Mouse (Mus musculus) MN1 (cell line): Measurements from ENCODE around the gene Btaf1.

Experiments used
- DNase-seq: peaks from one replicate; pipeline ENCODE4 v3.0.0-alpha.2; 2016; ENCODE audit warnings: low spot score

The Btaf1 gene

DNA sequence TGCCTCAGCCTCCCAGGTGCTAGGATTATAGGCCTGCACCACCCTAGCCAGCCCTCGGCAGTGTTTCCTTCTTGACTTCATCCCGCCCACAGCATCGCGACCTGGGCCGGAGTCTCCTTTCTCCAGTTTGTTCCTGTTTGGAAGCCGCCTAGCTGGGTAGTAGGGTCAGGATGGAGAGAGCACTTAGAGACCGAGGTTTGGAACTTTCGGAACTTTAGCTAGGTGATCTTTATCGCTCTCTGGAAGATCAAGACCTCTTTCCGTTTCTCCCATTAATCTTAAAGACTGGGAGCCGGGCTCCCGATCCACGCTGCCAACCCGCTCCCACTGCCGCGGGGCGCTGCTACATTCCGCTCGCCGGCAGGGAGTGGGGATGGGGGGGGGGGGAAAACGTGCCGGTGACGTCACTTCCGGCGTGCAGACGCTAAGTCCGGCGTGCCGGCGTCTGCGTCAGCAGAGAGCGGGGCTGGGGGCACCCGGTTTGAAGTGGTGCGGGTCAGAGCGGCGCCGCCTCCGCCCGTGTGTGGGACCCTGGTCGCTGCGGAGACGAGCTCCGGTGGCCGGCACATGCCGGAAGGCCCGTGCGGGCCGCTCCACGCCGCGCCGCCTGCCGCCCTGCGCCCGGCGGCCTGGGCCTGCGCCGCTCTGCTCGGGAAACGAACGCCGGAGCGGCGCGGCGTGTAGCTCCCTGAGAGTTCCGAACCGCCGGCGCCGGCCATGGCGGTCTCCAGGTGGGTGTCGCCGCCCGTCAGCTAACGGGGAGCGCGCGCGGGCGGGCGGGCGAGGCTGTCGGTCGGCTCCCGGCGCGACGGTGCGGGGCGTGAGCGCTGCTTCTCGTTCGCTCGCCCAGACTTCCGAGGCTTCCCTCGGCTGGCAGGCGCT is at the start of gene Btaf1:
Gene Btaf1, plus strand, starts transcription at position 409 of the 882 bp plus-strand sequence.
- DNase-seq = peak; percentile 83

DNA sequence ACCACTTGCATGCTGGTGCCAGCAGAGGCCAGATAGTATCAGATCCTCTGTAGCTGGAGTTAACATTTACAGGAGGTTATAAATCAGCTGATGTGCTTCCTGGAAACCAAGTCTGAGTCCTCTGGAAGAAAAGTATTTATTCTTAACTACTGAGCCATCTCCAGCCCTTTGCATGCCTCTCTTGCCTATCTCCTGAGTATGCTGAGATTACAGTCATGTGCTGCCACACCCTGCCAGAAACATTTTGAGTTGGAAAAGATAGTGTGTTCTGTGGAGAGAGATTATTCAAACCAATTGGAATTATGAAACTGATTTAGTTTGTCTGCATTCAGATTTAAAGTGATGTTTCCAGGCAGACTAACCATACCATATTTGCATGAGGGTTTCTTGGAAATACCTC is 48.5 kb upstream of the Btaf1 start:
- no peak for DNase-seq

DNA sequence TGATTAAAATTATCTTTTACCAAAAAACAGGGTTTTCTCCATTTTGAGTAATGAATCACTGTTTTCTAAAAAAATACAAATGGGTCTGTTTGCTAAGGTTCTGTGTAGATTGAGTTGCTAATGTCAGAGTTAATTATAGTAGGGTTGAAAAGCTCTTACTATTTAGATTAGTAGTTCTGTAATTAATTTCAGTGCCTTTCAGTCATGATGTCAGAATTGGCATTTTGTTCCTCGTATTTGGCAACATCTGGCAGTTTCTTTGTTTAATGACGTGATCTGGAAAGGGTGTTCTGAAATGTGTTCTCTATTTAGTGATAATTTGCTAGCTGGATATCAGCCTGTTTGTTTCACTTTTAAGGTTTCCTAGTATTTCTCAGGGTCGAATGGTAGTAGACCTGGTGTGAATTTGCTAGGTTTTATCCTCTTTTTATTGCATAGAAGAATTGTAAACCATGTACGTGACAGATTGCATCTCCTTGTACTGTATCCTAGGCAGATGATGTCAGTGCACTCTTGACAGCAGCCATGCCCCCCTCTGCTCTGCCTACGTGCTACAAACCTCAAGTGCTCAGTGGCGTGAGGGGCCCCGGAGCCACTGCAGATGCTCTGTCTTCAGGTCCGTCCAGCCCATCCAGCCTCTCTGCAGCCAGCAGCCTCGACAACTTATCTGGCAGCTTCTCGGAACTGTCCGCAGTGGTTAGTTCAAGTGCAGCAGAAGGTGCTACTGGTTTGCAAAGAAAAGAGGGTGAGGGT is 47.0 kb upstream of the Btaf1 start:
- DNase-seq = peak; percentile 28

- DNase-seq = no peak
These were observed 42.8 kb upstream of the Btaf1 start for GRCm38 (mm10) chr19:36883119-36883518.

GRCm38 (mm10) chr19:36886316-36886715 is 39.6 kb upstream of the Btaf1 start:
- DNase-seq = no peak

GRCm38 (mm10) chr19:36887706-36888105 is 38.2 kb upstream of the Btaf1 start:
- no peak for DNase-seq

DNA sequence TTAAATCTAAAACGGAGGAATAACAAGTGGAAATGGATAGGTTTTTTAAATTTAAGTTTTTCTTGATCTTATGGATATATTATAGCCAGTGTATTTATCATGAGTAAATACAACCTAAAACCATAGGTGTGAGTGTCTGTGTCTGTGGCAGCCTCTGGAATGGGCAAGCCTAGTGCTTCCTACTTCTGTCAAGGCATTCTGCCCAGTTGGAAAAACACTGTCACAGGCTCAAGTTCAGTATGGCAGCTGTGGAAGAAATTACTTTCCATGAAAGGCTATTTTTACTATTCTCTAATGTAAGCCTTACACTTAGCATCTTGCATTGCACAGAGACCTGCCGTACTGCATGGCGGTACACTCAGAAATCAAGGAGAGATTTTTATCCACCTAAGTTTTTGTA is 34.1 kb upstream of the Btaf1 start:
- DNase-seq = no peak

DNA sequence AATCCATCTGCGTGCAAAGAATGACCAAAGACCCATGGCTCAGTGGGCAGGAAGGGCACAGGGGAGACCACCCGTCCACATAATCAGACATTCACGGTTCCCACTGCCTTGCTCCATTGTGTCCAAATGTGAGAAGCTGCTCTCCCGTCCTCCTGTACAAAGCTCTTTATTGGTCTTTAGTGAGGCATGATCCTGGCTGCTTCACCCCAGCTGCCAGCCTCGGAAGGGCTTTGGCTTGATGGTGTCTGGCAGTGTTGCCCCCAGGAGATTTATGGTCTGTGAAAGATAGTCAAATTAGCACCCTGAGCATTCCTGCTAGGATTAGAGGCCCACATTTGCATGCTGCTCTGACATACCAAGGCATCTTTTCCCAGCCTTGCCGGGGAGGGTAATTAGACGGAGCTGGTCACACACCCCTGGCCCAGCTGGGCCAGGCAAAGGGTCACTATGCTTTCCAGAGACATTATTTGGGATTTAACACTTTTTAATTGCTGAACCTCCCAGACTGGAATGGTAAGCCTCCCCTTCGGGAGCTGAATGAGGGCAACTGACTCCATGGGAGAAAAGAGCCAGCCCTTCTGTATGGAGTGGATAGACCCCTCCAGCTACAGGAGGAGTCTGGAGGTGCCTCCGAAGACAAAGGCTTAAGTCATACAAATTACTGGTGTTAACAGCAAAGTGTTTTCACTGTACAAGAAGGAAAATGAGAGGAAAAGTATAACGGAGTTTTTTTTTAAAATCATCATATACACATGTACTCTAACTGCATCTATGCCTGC is 28.9 kb upstream of the Btaf1 start:
- no peak for DNase-seq

- DNase-seq = no peak
These were observed 28.1 kb upstream of the Btaf1 start for GRCm38 (mm10) chr19:36897778-36898177.

DNA sequence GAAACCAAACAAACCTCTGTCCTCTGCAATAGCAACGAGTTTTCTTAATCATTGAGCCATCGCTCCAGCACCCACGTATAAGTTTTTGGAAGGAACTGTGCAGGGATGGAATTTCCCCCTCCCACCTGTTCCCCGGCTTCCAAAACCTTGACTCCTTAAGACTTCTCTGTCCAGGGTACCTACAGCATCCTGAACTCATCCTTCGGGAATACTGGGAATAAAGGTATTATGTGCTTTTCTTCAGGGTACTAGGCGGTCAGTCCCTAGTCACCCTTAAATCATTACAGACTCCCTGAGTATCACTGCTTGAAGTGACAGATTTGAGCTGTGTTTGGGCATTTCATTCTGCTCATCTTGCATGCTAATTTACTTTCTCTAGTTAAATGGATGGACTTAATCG is 22.5 kb upstream of the Btaf1 start:
- no peak for DNase-seq

DNA sequence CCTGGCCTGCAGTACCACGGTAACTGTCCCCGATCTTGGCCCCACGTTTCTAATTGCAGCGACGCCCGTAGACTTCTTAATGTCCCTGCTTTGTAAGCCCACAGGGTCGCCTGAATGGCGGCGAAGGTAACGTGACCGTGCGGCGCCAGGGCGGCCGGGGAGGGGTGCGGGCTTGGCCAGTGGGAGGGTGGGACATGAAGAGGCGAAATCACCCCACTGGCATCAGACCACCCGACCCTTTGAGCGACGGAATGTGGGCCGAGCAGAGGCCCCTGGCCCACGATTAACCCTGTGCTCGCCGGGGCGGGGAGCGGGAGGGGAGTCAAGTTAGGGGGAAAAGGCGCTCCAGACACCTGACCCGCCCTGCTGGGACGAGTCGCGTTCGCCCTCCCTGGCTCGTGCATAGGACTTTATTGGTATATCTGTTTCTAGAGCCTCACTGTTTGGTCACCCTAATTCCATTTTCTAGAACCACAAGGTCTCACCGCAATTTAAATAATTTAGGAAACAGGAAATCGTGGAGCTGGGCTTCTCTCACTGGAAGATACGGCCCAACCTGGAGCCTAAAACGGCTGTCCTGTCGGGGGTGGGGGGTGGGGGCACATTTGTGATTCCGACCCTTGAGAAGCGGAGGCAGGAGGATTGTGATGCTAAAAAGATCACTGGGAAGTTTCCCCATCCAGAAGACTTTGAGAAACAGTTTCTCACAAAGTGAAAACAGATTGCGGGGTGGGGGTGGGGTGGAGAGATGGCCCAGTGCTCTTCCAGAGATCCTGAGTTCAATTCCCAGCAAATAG is 21.5 kb upstream of the Btaf1 start:
- no peak for DNase-seq

DNA sequence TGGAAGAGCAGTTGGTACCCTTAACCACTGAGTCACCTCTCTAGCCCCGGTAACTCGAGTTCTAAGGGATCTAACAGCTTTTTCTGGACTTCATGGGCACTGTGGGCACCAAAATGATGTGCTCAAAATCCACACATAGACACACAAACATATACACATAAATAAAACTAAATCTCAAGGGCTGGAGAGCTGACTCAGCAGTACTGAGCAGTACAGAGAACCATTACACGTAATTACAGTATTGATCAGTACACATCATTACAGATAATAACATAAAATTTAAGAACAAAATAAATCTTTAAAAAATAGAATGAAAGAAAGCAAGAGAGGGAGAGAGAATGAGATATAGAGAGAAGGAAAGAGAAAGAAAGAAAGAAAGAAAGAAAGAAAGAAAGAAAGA is 16.7 kb upstream of the Btaf1 start:
- no peak for DNase-seq

- DNase-seq = peak; percentile 19
These were observed 16.1 kb upstream of the Btaf1 start for GRCm38 (mm10) chr19:36909676-36910292.

DNA sequence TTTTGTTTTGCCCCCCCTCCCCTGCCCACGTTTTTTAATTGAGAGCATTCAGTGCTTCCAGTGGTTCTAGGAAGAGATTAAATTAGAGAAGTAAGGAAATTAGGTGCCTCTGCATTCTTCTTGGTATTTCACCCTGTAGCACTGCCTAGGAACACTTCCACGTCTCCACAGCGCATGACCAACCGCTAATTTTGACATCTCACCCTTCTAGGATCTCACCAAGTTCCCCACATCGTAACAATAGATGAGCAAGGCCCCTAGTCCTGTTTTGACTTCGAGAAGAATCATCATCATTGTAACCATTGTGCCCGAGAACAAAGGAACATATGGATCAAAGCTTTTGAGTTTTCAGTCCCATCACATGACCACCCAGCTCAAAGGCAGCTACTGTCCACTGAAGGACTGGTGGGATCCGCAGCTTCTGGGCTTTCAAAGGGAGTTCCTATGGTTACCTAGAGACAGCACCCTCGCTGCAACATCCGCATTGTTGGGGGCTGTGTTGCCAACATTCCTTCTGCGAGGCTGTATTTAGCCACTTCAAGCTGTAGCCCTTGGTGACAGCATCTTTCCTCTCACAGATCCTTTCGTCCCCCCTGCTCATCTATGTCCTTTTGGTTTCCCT is 15.3 kb upstream of the Btaf1 start:
- no peak for DNase-seq

- DNase-seq = no peak
These were observed 12.8 kb upstream of the Btaf1 start for GRCm38 (mm10) chr19:36913064-36913463.

DNA sequence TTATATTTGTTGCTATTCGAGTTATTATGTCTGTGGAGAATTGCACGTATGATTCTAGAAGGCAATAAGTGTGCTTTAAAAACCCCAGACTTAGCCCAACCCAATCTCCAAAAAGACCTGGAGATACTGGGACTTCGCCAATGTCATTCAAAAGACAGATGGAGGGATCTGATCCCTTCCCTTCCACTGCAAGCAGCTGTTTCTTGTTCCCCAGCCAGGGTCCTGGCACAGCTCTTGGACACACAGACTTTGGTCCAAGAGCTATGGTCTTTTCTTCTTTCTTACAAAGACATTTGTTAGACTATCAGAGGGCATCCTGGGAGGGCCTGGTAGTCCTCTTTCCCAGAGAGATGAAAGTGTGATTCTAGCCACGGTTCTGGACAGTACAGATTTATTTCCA is 9.7 kb upstream of the Btaf1 start:
- DNase-seq = no peak

DNA sequence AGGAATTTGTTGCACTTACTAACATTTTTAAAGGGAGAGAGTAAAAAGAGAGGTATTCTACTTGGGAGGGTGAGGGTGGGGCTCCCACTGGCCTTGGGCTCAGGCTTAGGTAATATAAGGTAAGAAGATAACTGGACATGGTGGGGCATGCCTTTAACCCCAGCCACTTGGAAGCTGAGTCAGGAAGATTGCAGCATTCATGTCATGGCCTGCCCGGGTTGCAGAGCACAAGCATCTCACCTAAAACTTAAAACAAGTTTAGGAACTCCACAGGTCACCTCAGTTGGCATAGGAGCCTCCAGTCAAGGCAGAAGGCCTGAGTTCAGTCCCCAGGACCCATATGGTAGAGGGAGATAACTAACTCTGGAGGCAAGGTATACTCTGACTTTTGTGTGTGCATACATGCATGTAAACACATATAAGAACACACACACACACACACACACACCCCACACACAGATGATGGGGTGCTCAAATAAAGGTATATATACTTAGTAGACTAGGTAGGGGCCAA is 8.9 kb upstream of the Btaf1 start:
- no peak for DNase-seq

DNA sequence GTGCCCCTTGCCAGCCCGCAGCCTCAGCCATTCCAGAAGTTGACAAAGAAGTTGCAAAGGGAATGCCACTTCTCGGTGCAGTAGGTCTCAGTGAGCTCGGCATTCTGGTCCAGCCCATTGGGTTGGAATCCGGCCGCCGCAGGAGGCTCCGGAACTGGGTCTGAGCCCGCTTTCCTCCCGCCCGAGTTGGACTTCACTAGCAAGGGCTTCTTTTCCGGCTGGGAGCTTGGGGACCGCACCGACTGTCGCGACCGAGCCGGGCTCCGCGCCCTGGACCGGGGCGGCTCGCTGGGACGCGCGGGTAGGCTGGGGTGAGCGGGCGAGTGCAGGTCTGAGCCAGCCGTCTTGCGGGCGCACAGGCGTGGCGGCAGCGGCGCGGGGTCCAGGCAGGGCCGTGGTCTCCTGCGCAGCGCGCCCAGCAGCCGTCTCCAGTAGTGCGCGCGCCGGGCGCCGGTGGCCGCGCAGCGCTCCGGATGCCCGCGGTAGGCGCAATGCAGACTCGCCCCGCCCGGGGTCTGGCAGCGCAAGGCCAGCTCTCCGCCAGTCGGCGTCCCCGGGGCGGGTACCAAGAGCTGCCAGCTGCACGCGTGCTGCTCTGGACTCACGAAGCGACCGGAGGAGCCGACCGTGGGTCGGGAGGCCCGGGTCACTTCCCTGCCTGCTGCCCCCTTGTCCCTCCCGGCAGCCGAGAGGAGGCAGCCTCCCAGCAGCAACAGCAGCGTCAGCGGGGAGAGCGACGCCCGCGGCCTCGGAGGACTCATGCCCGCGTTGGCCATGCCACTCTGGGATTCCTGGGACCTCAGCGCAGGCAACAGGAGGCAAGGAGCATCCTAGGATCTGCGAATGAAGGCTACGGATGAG is 7.2 kb upstream of the Btaf1 start:
- DNase-seq = peak; percentile 80

DNA sequence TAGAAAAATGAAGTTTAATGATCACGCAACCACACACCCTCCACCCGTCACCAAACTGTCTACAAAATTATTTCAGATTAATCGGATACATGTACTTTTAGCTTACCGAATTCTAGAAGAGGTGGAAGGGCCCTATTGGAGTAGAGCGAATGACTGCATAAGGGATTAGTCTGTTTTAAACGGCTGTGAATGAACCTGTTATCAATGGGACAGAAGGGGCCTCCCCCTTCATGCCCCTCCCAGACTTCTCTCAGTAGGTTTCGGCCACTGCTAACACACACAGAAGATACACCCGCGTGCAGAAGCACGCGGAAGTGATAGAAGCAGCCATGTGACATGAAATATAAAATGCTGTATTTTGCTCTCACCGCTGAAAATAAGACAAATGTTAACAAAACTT is 6.4 kb upstream of the Btaf1 start, which contains the start of gene Fgfbp3:
Gene Fgfbp3, minus strand, starts transcription at position 150 of the 400 bp plus-strand sequence.
- peak; percentile 20 for DNase-seq
